Mouse (Mus musculus) erythroblast, embryonic 14.5 days (primary cell): ENCODE measurements around the gene Fer. TPM values are rescaled to one million over a fixed set of nuclear protein-coding genes. Genes with fewer than 3 reads are reported as not detected.
A peak's percentile ranks its signal among the peaks of the same experiment; 100 is the strongest.

Source experiments
- H3K27me3 ChIP-seq: 2 replicates; pipeline ENCODE4 v1.6.1; 2012; ENCODE audit warnings: inconsistent platforms; ENCODE audit not compliant: control insufficient read depth
- H3K36me3 ChIP-seq: 2 replicates; pipeline ENCODE4 v1.6.1; 2012; ENCODE audit warnings: mild to moderate bottlenecking, inconsistent platforms; ENCODE audit not compliant: control insufficient read depth
- H3K4me1 ChIP-seq: 2 replicates; pipeline ENCODE4 v1.6.1; 2012; ENCODE audit warnings: inconsistent platforms; ENCODE audit not compliant: control insufficient read depth
- H3K4me3 ChIP-seq: replicated peaks from 2 replicates; pipeline ENCODE3; 2012; ENCODE audit warnings: moderate library complexity, mild to moderate bottlenecking, inconsistent platforms
- H3K9me3 ChIP-seq: 2 replicates; pipeline ENCODE4 v1.6.1; 2012; ENCODE audit warnings: low read length, inconsistent platforms, mixed read lengths; ENCODE audit not compliant: control insufficient read depth
- GATA1 ChIP-seq: IDR thresholded peaks from 2 replicates; pipeline ENCODE4 v1.6.1; 2012; ENCODE audit warnings: low read length, inconsistent platforms, mixed read lengths
- TAL1 ChIP-seq: IDR thresholded peaks from 3 replicates; pipeline ENCODE4 v1.6.1; 2012; ENCODE audit warnings: low read length, inconsistent platforms, mixed read lengths
- polyA plus RNA-seq: library from polyadenylated mRNA; stranded (reverse); fragments of >175 nt; gene quantifications from 2 replicates; pipeline ENCODE4 v1.2.3, GENCODE M21; 2012

The Fer gene
- 0.09 and 0.16 TPM in 2 replicates for polyA plus RNA-seq

DNA sequence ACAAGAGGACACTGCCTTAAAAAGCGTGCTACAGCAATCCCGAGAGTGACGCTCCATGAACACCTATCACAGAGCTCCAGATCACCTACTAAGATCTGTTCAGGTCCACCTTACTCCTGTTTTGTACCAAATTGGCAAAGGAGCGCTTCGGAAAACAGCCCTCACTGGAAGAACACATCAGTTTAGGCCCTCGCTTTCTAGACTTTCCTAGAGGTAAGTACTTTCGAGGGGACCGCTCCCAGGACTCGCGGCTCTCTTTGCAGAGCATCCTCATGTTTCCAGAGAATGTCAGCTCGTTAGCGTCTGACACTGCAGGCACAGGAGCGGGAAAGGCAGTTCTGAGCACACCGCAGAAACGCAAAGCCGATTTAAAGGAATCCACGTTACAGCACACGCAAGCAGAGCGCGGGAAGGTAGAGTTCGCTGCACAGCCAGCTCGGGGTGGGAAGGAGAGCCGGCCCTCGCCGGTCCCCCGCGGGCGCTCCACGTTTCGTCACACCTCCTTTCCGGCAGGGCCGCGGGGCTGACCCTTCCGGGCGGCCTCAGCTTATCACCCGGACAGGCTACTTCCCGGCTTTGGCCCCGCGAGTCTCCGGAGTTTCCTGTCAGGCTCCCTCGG, at the start of gene Fer:
Gene Fer, plus strand, starts transcription at position 51 of the 619 bp plus-strand sequence.
- TF ChIP-seq TAL1, result no peak
- no peak for TF ChIP-seq GATA1

GRCm38 (mm10) chr17:63813552-63813951, 49.3 kb upstream of the Fer start:
- TF ChIP-seq GATA1 (no peak), TAL1 (no peak)
- H3K4me1 ChIP-seq, result peaks cover 2% of the 10 kb centered on the region
- no peaks in the 10 kb centered on the region; the same call in 1 of the 2 replicates for H3K9me3 ChIP-seq
- H3K36me3 ChIP-seq, result no peaks in the 10 kb centered on the region
- H3K4me3 ChIP-seq, result no peak overlapping the region
- no peaks in the 10 kb centered on the region for H3K27me3 ChIP-seq

More for the DNA sequence above, at the start of gene Fer:
- no peaks in the 10 kb centered on the region for H3K9me3 ChIP-seq
- peak within 1 kb of the TSS; percentile 93 for H3K4me3 ChIP-seq
- no peaks in the 10 kb centered on the region for H3K36me3 ChIP-seq
- peaks cover 29% of the 10 kb centered on the region for H3K27me3 ChIP-seq
- H3K4me1 ChIP-seq, result peaks cover 26% of the 10 kb centered on the region

DNA sequence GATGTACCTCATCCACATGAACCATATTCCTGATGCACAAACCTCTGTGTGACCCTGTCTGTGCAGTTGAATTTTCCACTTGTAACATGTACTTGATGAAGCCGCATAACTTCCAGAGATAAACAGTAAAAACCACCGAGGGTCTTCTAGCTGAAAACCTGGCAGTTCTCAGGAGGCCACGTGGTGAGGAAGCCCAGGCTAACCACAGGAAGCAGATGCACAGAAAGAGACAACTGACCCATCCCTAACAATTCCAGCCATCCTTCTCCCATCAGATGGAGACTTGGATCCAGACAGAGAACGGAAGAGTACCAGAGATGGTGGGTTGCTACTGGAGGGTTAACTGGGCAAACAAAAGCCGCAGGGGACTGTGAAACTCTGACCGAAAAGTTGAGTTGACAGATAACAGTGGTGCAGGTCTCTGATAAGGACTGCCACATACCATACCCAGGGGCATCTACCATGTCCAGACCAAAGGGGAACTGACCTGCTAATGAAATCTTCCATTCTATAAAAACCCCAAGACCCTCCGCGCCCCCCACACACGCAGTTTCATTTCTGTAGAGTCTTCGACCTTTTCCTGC, 44.3 kb upstream of the Fer start:
- Histone ChIP-seq H3K4me1 (peaks cover 5% of the 10 kb centered on the region), H3K27me3 (no peaks in the 10 kb centered on the region), H3K9me3 (no peaks in the 10 kb centered on the region; the same call in 1 of the 2 replicates), H3K4me3 (no peak overlapping the region), H3K36me3 (no peaks in the 10 kb centered on the region)
- TF ChIP-seq TAL1, result no peak
- TF ChIP-seq GATA1, result no peak

- Histone ChIP-seq H3K4me1 (no peaks in the 10 kb centered on the region), H3K36me3 (no peaks in the 10 kb centered on the region), H3K4me3 (no peak overlapping the region), H3K27me3 (no peaks in the 10 kb centered on the region), H3K9me3 (no peaks in the 10 kb centered on the region)
- no peak for TF ChIP-seq TAL1
- no peak for TF ChIP-seq GATA1
These were observed 38.7 kb upstream of the Fer start for GRCm38 (mm10) chr17:63824141-63824540.

DNA sequence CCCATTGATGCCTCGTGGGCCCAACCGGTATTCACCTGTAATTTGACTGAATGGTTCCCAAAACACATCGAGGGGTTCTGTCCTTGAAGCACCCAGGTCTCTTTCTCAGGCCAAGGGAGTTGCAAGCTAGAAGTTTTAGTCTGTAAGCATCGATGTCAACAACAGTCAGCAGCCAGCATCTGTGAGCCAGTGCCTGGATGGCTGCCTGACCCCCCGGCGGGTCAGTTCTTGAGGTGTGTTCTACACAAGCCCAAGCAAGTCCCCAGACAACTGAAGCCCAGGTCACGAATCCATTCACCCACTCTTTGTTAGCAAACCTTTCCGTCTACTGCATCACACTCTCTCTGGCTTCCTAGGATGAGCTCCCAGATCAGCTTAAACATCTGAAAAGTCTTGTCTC, 36.7 kb upstream of the Fer start:
- Histone ChIP-seq H3K4me3 (no peak overlapping the region), H3K4me1 (no peaks in the 10 kb centered on the region), H3K9me3 (no peaks in the 10 kb centered on the region), H3K36me3 (no peaks in the 10 kb centered on the region), H3K27me3 (no peaks in the 10 kb centered on the region)
- TF ChIP-seq TAL1 (no peak), GATA1 (no peak)

DNA sequence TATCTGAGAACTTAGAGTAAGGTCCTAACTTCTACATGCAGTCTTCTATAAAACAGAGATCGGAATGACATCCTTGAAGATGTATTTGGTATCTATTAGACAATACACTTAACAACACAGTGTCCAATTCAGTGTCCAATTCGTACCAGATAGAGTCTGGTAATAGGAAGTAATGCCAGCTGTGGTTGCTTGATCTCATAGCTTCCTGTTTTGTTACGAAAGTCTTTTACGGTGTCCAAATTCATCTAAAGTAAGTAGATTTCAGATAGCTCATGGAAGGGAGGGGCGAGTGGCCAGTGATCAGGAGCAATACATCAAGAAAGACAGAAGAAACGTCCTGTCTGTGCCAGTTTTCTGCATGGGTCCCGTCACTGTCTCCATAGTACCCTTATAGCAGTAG, 36.1 kb upstream of the Fer start:
- no peaks in the 10 kb centered on the region for H3K27me3 ChIP-seq
- H3K4me1 ChIP-seq, result no peaks in the 10 kb centered on the region
- no peak overlapping the region for H3K4me3 ChIP-seq
- H3K36me3 ChIP-seq, result no peaks in the 10 kb centered on the region
- H3K9me3 ChIP-seq, result no peaks in the 10 kb centered on the region
- TF ChIP-seq TAL1, result no peak
- TF ChIP-seq GATA1, result no peak

- no peaks in the 10 kb centered on the region for H3K4me1 ChIP-seq
- no peak overlapping the region for H3K4me3 ChIP-seq
- H3K27me3 ChIP-seq, result no peaks in the 10 kb centered on the region
- no peaks in the 10 kb centered on the region for H3K9me3 ChIP-seq
- no peaks in the 10 kb centered on the region for H3K36me3 ChIP-seq
- no peak for TF ChIP-seq GATA1
- no peak for TF ChIP-seq TAL1
These were observed 34.1 kb upstream of the Fer start for GRCm38 (mm10) chr17:63828561-63829332.

- no peak overlapping the region for H3K4me3 ChIP-seq
- no peaks in the 10 kb centered on the region for H3K36me3 ChIP-seq
- H3K9me3 ChIP-seq, result no peaks in the 10 kb centered on the region
- no peaks in the 10 kb centered on the region for H3K4me1 ChIP-seq
- no peaks in the 10 kb centered on the region for H3K27me3 ChIP-seq
- TF ChIP-seq GATA1, result no peak
- TF ChIP-seq TAL1, result no peak
These were observed 31.3 kb upstream of the Fer start for GRCm38 (mm10) chr17:63831550-63831949.

DNA sequence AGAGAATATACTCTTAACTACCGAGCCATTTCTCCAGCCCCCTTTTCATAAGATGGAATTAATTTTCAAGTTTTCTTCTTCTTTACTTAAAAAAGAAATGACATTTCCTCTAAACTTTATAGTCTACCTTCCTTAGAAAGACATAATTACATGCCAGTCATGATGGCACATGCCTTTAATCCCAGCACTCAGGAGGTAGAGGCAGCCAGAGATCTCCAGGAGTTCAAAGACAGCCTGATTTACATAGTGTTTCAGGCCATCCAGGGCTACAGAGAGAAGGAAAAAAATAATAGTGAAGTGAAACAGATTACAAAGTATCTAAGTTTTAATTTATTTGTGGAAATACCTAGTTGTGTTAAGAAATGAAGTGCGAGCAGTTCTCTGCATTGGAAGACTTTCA, 26.6 kb upstream of the Fer start:
- Histone ChIP-seq H3K36me3 (no peaks in the 10 kb centered on the region), H3K4me1 (no peaks in the 10 kb centered on the region), H3K27me3 (no peaks in the 10 kb centered on the region), H3K9me3 (no peaks in the 10 kb centered on the region), H3K4me3 (no peak overlapping the region)
- TF ChIP-seq GATA1 (no peak), TAL1 (no peak)
